Mouse (Mus musculus) neural tube, embryonic 13.5 days (tissue): ENCODE results near the gene Tmem82. TPM values are rescaled to one million over a fixed set of nuclear protein-coding genes. Genes with fewer than 3 reads are reported as not detected.
"Not testable (repeated sequence)": the region's sequence is repeated elsewhere in the genome, so short reads cannot be mapped to it uniquely, and the experiment has no call there.

Source experiments
- ATAC-seq: fragments of 200-750 bp; cut with Nextera tagmentation; 2 replicates; pipeline ENCODE4 v1.8.0; 2017; ENCODE audit warnings: low read depth, mild to moderate bottlenecking, moderate TSS enrichment, moderate library complexity
- H3K27ac ChIP-seq: fragments of 300-500 bp; sonication (generic); replicated peaks from 2 replicates; pipeline ENCODE4 v1.5.1; 2015; ENCODE audit warnings: moderate library complexity, mild to moderate bottlenecking, inconsistent platforms
- H3K27me3 ChIP-seq: fragments of 300-500 bp; sonication (generic); 2 replicates; pipeline ENCODE4 v1.6.1; 2015; ENCODE audit warnings: mild to moderate bottlenecking, inconsistent platforms
- H3K36me3 ChIP-seq: fragments of 300-500 bp; sonication (generic); 2 replicates; pipeline ENCODE4 v1.6.1; 2015; ENCODE audit warnings: mild to moderate bottlenecking, inconsistent platforms
- H3K4me1 ChIP-seq: fragments of 300-500 bp; sonication (generic); replicated peaks from 2 replicates; pipeline ENCODE4 v1.6.1; 2015; ENCODE audit warnings: inconsistent platforms
- H3K4me2 ChIP-seq: fragments of 300-500 bp; sonication (generic); 2 replicates; pipeline ENCODE4 v1.6.1; 2015; ENCODE audit warnings: inconsistent platforms, mild to moderate bottlenecking, moderate library complexity
- H3K4me3 ChIP-seq: fragments of 300-500 bp; sonication (generic); 2 replicates; pipeline ENCODE4 v1.5.1; 2015; ENCODE audit warnings: mild to moderate bottlenecking, inconsistent platforms
- H3K9ac ChIP-seq: fragments of 300-500 bp; sonication (generic); 2 replicates; pipeline ENCODE4 v1.6.1; 2015; ENCODE audit warnings: moderate library complexity, mild to moderate bottlenecking, inconsistent platforms
- H3K9me3 ChIP-seq: fragments of 300-500 bp; sonication (generic); 2 replicates; pipeline ENCODE4 v1.6.1; 2016; ENCODE audit warnings: inconsistent platforms
- WGBS: fragments of 180-500 bp; shearing (Covaris S2); methylation state at CpG from one replicate; pipeline ENCODE4 v1.1.7; 2015; 5-methylcytosine and 5-hydroxymethylcytosine counted together
- polyA plus RNA-seq: library from polyadenylated mRNA; unstranded; fragments of >200 nt; fragmentation: Nextera tagmentation; extraction: Ambion mirVana; gene quantifications from 2 replicates; pipeline ENCODE4 v1.2.1, GENCODE M21; 2015

The Tmem82 gene
- polyA plus RNA-seq, 1 experiment from 2014 or later: 0.31 TPM

DNA sequence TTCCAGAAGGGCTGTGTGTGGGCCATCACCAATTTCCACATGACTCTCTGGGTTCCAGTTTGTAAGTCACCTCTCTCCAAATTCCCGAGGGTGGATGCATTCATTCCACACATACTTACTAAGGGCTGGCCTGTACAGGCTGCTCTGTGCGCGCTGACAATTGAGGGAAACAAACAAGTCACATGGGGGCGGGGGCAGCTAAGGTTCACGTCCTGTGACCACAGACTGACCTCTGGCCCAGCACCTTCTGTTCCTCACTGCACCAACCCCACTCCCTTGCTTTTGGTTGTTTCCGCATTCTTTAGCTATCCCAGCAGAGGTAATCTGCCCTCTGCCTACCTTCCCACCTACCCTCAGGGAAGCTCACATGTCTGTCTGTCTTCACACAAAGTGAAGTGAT, 48.4 kb downstream of the Tmem82 start:
- no peak overlapping the region for H3K9ac ChIP-seq

DNA sequence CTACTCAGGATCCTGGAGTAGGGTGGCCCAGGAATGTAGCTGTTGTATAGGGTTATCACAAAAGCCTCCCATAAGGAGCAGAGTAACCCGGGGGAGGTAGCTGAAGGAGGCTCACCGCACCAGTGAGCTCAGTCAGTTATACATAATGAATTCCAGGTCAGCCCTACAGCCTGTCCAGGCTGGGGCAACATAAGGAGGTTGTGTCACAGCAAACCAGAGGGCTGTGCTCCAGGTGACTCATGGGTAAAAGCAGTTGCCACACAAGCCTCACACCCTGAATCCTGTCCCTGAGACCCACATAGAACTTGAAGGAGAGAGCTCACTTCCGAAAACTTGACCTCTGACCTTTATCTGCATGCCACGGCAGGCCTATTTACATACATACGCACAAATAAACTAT, 49.5 kb downstream of the Tmem82 start:
- H3K4me1 ChIP-seq: no peaks in the 10 kb centered on the region
- ATAC-seq: no peak
- H3K4me3 ChIP-seq: no peak overlapping the region
- H3K4me2 ChIP-seq: no peak overlapping the region
- H3K9ac ChIP-seq: no peak overlapping the region
- H3K27me3 ChIP-seq: no peaks in the 10 kb centered on the region
- 91% methylated on average over 5 of the region's 5 CpGs for WGBS
- no peak overlapping the region for H3K27ac ChIP-seq
- H3K36me3 ChIP-seq: no peaks in the 10 kb centered on the region
- H3K9me3 ChIP-seq: no peaks in the 10 kb centered on the region

More for the DNA sequence above, 48.4 kb downstream of the Tmem82 start:
- no peaks in the 10 kb centered on the region for H3K27me3 ChIP-seq
- no peaks in the 10 kb centered on the region for H3K36me3 ChIP-seq
- ATAC-seq: no peak
- H3K27ac ChIP-seq: no peak overlapping the region
- H3K9me3 ChIP-seq: no peaks in the 10 kb centered on the region
- no peak overlapping the region for H3K4me3 ChIP-seq
- 59% methylated on average over 6 of the region's 6 CpGs for WGBS
- H3K4me2 ChIP-seq: no peak overlapping the region
- H3K4me1 ChIP-seq: no peaks in the 10 kb centered on the region; the same call in 1 of the 2 replicates

DNA sequence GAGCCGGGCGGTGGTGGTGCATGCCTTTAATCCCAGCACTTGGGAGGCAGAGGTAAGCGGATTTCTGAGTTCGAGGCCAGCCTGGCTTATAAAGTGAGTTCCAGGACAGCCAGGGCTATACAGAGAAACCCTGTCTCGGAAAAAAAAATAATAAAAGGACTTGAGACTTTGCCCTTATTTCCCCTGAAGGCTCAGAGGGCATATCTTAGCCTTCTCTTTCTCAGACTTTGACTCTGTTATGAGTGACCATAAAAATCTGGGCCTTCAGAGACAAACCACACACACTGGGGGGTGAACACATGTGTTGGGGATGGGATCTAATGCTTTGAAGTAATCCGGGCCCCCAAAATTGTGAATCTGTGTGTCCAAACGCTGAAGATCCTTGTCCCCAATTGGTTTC, 51.3 kb downstream of the Tmem82 start:
- not testable (repeated sequence) for H3K4me3 ChIP-seq, ATAC-seq, H3K27me3 ChIP-seq, H3K4me2 ChIP-seq, H3K36me3 ChIP-seq, H3K4me1 ChIP-seq, H3K9ac ChIP-seq, H3K9me3 ChIP-seq, H3K27ac ChIP-seq
- 89% methylated on average over 7 of the region's 7 CpGs for WGBS

DNA sequence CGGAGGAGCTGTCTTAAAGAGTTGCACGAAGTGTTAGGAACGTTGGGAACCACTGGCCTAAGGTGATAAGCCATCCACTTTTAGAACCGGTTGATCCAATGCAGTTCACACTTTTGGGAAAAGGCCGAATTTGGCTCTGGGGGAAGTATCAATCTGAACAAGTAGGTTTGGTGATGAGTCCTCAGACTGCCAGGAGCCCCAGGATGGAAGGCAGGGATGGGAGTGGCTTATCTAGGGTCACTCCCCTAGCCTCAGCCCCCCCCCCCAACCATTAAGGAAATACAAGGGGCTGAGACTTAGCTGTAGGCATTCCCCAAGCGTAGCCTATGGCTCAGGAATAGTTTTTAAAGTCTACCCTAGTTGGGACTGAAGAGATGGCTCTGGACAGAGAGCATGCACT, 52.2 kb downstream of the Tmem82 start:
- Histone ChIP-seq H3K4me2 (no peak overlapping the region), H3K4me3 (no peak overlapping the region), H3K36me3 (no peaks in the 10 kb centered on the region), H3K9me3 (no peaks in the 10 kb centered on the region), H3K4me1 (no peaks in the 10 kb centered on the region), H3K27ac (no peak overlapping the region), H3K27me3 (no peaks in the 10 kb centered on the region), H3K9ac (no peak overlapping the region)
- ATAC-seq: no peak
- WGBS: 91% methylated on average over 6 of the region's 6 CpGs

DNA sequence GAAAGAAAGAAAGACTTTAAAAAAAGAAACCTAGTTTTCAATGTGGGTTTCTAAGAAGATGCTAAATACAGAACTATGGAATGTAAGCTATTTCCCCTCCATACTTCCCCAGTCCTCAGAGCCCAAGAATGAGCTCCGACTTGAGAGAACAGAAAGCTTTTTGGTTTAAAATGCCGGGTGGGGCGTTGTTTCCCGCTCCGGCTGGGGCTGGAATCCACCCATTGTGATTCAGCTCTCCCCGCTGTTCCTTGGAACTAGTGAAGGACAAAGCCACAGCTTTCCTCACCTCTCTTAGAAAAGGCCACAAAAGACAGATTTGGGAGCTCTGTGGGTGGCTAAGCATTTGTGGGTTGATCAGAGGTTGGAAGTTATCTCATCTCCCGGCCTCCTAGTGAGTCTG, 53.1 kb downstream of the Tmem82 start:
- no peaks in the 10 kb centered on the region for H3K36me3 ChIP-seq
- H3K27me3 ChIP-seq: no peaks in the 10 kb centered on the region
- no peak overlapping the region for H3K9ac ChIP-seq
- WGBS: 32% methylated on average over 7 of the region's 7 CpGs
- H3K27ac ChIP-seq: no peak overlapping the region
- H3K4me3 ChIP-seq: no peak overlapping the region
- no peak overlapping the region for H3K4me2 ChIP-seq
- no peak for ATAC-seq
- no peaks in the 10 kb centered on the region for H3K4me1 ChIP-seq
- H3K9me3 ChIP-seq: no peaks in the 10 kb centered on the region

DNA sequence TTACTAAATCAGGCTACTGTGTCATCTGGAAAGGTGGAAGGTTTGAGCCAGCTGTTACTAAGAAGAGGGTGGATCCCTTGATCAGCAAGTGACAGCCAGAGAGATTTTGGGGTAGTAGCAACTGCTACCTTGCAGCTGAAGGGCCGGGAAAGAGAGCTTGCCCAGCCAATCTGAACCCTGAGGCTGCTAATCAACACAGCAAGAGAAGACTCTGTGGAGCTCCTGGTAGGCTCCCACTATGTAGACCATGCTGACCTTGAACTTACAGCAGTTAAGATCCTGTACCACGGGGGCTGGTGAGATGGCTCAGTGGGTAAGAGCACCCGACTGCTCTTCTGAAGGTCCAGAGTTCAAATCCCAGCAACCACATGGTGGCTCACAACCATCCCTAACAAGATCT, 53.8 kb downstream of the Tmem82 start:
- no peak overlapping the region for H3K27ac ChIP-seq
- no peak overlapping the region for H3K9ac ChIP-seq
- H3K27me3 ChIP-seq: no peaks in the 10 kb centered on the region
- peaks cover 2% of the 10 kb centered on the region for H3K4me1 ChIP-seq
- WGBS: 81% methylated on average over 3 of the region's 3 CpGs
- no peak overlapping the region for H3K4me3 ChIP-seq
- no peak for ATAC-seq
- no peaks in the 10 kb centered on the region for H3K9me3 ChIP-seq
- no peak overlapping the region for H3K4me2 ChIP-seq
- no peaks in the 10 kb centered on the region for H3K36me3 ChIP-seq

DNA sequence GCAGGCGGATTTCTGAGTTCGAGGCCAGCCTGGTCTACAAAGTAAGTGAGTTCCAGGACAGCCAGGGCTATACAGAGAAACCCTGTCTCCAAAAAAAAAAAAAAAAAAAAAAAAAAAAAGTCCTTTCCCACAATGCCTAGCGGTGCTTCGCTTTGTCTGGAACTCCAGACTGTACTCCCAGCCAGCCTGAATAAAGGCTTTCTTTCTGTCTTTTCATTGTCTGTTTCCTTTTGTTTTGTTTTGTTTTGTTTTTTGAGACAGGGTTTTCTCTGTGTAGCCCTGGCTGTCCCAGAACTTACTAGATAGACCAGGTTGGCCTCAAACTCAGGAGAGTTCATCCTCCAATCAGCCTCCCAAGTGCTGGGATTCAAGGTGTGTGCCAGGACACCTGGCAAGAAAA, 54.2 kb downstream of the Tmem82 start:
- H3K4me3 ChIP-seq: no peak overlapping the region
- no peak overlapping the region for H3K4me2 ChIP-seq
- H3K9me3 ChIP-seq: no peaks in the 10 kb centered on the region
- ATAC-seq: no peak
- 92% methylated on average over 4 of the region's 4 CpGs for WGBS
- H3K27me3 ChIP-seq: no peaks in the 10 kb centered on the region
- no peak overlapping the region for H3K27ac ChIP-seq
- H3K9ac ChIP-seq: no peak overlapping the region
- no peaks in the 10 kb centered on the region for H3K36me3 ChIP-seq
- peaks cover 7% of the 10 kb centered on the region for H3K4me1 ChIP-seq

Other genes with a start within 250 kb of the Tmem82 start
- not detected in 2 replicates for gene Clcnka, start 219.9 kb downstream of the Tmem82 start, polyA plus RNA-seq
- gene Clcnkb, start 202.6 kb downstream of the Tmem82 start, polyA plus RNA-seq: not detected in 2 replicates
- gene Hspb7, start 197.9 kb downstream of the Tmem82 start, polyA plus RNA-seq: not detected in 2 replicates
- not detected in 2 replicates for gene Srarp, start 182.5 kb downstream of the Tmem82 start, polyA plus RNA-seq
- 45.0 and 45.9 TPM in 2 replicates for gene Zbtb17, start 174.0 kb downstream of the Tmem82 start, polyA plus RNA-seq
- 13.8 and 19.5 TPM in 2 replicates for gene Spen, start 80.0 kb downstream of the Tmem82 start, polyA plus RNA-seq
- gene Fblim1, start 12.5 kb downstream of the Tmem82 start, polyA plus RNA-seq: 32.1 and 36.6 TPM in 2 replicates
- 0.11 TPM in 1 of 2 replicates, not detected in the other for gene Slc25a34, start 5.2 kb upstream of the Tmem82 start, polyA plus RNA-seq
- 6.6 and 7.6 TPM in 2 replicates for gene Plekhm2, start 46.3 kb upstream of the Tmem82 start, polyA plus RNA-seq
- not detected in 2 replicates for gene Rsc1a1, start 67.0 kb upstream of the Tmem82 start, polyA plus RNA-seq
- 15.4 and 17.9 TPM in 2 replicates for gene Ddi2, start 104.8 kb upstream of the Tmem82 start, polyA plus RNA-seq
- not detected in 2 replicates for gene Agmat, start 128.0 kb upstream of the Tmem82 start, polyA plus RNA-seq
- 6.0 and 6.6 TPM in 2 replicates for gene Dnajc16, start 172.3 kb upstream of the Tmem82 start, polyA plus RNA-seq
- gene Casp9, start 175.0 kb upstream of the Tmem82 start, polyA plus RNA-seq: 19.8 and 22.9 TPM in 2 replicates
- gene Cela2a, start 207.5 kb upstream of the Tmem82 start, polyA plus RNA-seq: not detected in 2 replicates
- gene Ctrc, start 227.7 kb upstream of the Tmem82 start, polyA plus RNA-seq: not detected in 2 replicates